Mouse (Mus musculus) spleen, adult 2 months (tissue): ENCODE measurements around the gene Kifc1. TPM values are rescaled to one million over a fixed set of nuclear protein-coding genes. Genes with fewer than 3 reads are reported as not detected.
"Not testable (repeated sequence)": the region's sequence is repeated elsewhere in the genome, so short reads cannot be mapped to it uniquely, and the experiment has no call there.

Experiments
- DNase-seq, 2 experiments: peaks; one replicate each; pipeline versions ENCODE4 v3.0.0 to v3.0.0-alpha.2; 2012 to 2021; ENCODE audit warnings: low spot score in 2 of 2, low read depth in 1 of 2
- H3K27ac ChIP-seq: fragments of 200-500 bp; 2 replicates; pipeline ENCODE4 v1.5.1; 2012; ENCODE audit warnings: low read length, inconsistent platforms; ENCODE audit not compliant: insufficient read depth
- H3K27me3 ChIP-seq: fragments of 200-500 bp; 2 replicates; pipeline ENCODE4 v1.6.1; 2012; ENCODE audit warnings: mild to moderate bottlenecking, moderate library complexity, low read length, inconsistent platforms; ENCODE audit not compliant: control insufficient read depth, insufficient read depth
- H3K36me3 ChIP-seq: fragments of 200-500 bp; 2 replicates; pipeline ENCODE4 v1.6.1; 2012; ENCODE audit warnings: mild to moderate bottlenecking, low read length, inconsistent platforms; ENCODE audit not compliant: control insufficient read depth, insufficient read depth
- H3K4me1 ChIP-seq: fragments of 200-500 bp; 2 replicates; pipeline ENCODE4 v1.6.1; 2011; ENCODE audit warnings: inconsistent platforms; ENCODE audit not compliant: control insufficient read depth, insufficient read depth, insufficient read length
- H3K4me3 ChIP-seq: fragments of 200-500 bp; 2 replicates; pipeline ENCODE4 v1.5.1; 2011; ENCODE audit warnings: mild to moderate bottlenecking, inconsistent platforms; ENCODE audit not compliant: insufficient read depth, insufficient read length; ENCODE audit errors: extremely low read depth
- CTCF ChIP-seq: fragments of 200-500 bp; IDR thresholded peaks from 2 replicates; pipeline ENCODE4 v1.5.1; 2011; ENCODE audit warnings: mild to moderate bottlenecking, inconsistent platforms; ENCODE audit not compliant: insufficient read depth, insufficient read length, insufficient replicate concordance; ENCODE audit errors: extremely low read depth
- POLR2A ChIP-seq: fragments of 200-500 bp; IDR thresholded peaks from 2 replicates; pipeline ENCODE4 v1.6.1; 2011; ENCODE audit warnings: low read depth, low read length, inconsistent platforms
- WGBS: fragments of 180-500 bp; shearing (Covaris S2); methylation state at CpG from one replicate; pipeline ENCODE4 v1.1.7; 2018; 5-methylcytosine and 5-hydroxymethylcytosine counted together
- polyA plus RNA-seq: library from polyadenylated mRNA; depleted of rRNA; stranded (reverse); fragments of >200 nt; gene quantifications from 2 replicates; pipeline ENCODE4 v1.2.3, GENCODE M21; 2012

Gene Kifc1
- polyA plus RNA-seq, 1 experiment = 11.5 TPM

DNA sequence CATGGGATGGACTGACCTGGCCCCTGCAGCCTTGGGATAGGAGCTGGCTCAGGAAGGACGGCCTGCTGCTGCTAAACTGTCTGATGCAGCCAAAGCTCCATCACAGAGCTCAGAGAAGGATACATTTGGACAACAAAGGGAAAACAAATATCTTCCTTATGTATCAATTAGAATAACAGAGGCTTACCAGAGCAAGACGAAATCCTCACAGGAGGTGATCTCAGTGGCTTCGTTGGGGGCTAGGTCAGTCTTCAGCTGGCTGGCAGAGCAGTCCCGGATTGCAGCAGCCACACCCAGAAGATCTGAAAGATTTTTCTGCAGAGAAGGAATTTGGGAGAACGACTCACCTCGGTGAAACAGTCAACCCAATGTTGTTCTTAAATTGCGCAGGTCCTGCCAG is 2.0 kb upstream of the Kifc1 start:
- H3K36me3 ChIP-seq = no peaks in the 10 kb centered on the region
- H3K4me3 ChIP-seq = no peak overlapping the region
- no peaks in the 10 kb centered on the region; the same call in 1 of the 2 replicates for H3K4me1 ChIP-seq
- no peak for DNase-seq
- H3K27ac ChIP-seq = no peak overlapping the region
- TF ChIP-seq CTCF (no peak), POLR2A (no peak)
- no peaks in the 10 kb centered on the region for H3K27me3 ChIP-seq
- WGBS = 72% methylated on average over 7 of the region's 7 CpGs

DNA sequence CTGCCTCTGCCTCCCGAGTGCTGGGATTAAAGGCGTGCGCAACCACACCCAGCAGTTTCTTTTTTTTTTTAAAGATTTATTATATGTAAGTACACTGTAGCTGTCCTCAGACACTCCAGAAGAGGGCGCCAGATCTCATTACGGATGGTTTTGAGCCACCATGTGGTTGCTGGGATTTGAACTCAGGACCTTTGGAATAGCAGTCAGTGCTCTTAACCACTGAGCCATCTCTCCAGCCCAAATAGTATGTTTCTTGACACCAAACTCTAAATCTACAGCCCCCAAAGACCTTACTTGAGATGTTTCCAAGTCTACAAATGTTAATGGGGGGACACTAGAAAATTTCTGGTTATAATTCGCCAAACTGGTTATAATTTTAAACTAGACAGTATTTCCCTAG is 1.4 kb upstream of the Kifc1 start:
- not testable (repeated sequence) for H3K4me1 ChIP-seq, H3K4me3 ChIP-seq, DNase-seq, H3K36me3 ChIP-seq, H3K27me3 ChIP-seq, H3K27ac ChIP-seq
- WGBS = 62% methylated on average over 6 of the region's 6 CpGs

DNA sequence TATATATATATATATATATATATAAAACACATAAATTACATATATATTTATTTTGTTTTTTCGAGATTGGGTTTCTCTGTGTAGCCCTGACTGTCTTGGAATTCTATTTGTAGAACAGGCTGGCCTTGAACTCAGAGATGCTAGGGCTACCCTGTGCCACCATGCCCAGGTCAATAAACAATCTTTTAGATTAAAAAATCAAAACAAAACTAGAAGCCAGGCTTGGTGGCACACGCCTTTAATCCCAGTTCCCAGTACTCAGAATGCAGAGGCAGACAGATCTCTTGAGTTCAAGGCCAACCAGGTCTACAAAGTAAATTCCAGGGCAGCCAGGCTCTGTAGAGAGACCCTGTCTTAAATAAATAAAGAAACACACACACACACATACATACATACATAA is 896 bp upstream of the Kifc1 start:
- no peak for DNase-seq
- no peaks in the 10 kb centered on the region for H3K27me3 ChIP-seq
- H3K27ac ChIP-seq = no peak overlapping the region
- 74% methylated on average over 2 of the region's 2 CpGs for WGBS
- TF ChIP-seq POLR2A = no peak
- no peak for TF ChIP-seq CTCF
- no peak overlapping the region for H3K4me3 ChIP-seq
- H3K4me1 ChIP-seq = no peaks in the 10 kb centered on the region; the same call in 1 of the 2 replicates
- H3K36me3 ChIP-seq = no peaks in the 10 kb centered on the region

DNA sequence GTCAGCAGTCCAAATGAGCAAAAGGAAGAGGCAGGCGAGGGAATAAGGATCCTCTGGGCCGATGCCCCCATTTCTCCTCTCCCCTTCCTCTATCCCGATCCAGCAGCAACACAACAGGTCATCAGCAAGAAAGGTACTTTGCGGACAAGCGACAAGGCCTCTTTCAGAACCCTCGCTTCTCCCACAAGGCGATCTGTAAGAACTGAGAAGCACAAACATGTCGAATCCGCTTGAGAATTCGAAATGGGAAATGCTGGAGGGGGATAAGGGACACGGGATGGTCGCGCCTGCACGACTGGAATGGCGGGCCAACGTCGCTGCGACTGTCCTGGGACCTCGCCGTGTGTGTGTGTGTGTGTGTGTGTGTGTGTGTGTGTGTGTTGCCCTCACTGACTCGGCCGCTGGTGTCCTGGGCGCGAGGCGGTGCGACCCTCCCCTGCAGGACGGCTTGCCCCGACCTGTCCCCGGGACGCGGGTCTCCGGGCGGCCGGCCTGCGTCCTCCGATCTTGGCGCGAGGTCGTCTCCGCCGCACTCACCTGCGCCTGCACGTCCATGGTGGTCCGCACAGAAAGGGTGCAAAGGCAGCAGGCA is 424 bp downstream of the Kifc1 start:
- not testable (repeated sequence) for H3K4me1 ChIP-seq, DNase-seq, H3K27ac ChIP-seq, H3K36me3 ChIP-seq, H3K27me3 ChIP-seq
- WGBS = 1% methylated on average over 41 of the region's 44 CpGs
- H3K4me3 ChIP-seq = peak overlapping the region; percentile 74

DNA sequence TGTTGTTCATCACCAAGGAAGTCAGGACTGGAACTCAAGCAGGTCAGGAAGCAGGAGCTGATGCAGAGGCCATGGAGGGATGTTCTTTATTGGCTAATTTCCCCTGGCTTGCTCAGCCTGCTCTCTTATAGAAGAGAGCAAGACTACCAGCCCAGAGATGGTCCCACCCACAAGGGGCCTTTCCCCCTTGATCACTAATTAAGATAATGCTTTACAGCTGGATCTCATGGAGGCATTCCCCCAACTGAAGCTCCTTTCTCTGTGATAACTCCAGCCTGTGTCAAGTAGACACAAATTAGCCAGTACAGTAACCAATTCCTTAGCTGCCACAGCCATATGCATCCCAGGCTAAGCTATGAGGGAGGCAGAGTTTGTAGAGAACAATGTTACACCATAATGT is 2.2 kb downstream of the Kifc1 start:
- not testable (repeated sequence) for H3K4me1 ChIP-seq, H3K27ac ChIP-seq, H3K27me3 ChIP-seq, H3K4me3 ChIP-seq, H3K36me3 ChIP-seq, DNase-seq

DNA sequence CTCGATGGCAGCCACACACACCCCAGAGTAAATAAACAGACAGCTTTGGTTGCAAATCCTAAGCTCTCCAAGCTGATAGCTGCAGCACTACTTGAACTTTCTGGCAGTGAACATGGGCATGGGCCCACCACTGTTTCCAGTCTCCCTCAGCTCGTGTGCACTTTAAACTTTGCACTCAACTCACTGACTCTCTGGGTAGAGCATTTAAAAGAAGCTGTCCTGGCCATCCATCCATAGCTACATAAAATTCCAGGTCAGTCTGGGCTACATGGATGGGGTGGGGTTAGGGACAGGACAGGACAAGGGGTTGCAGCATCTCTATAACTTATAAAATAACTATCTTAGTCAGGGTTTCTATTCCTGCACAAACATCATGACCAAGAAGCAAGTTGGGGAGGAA is 2.7 kb downstream of the Kifc1 start:
- H3K27ac ChIP-seq, H3K36me3 ChIP-seq, H3K4me3 ChIP-seq, H3K27me3 ChIP-seq, H3K4me1 ChIP-seq, DNase-seq: not testable (repeated sequence)
- 81% methylated on average over 2 of the region's 2 CpGs for WGBS

DNA sequence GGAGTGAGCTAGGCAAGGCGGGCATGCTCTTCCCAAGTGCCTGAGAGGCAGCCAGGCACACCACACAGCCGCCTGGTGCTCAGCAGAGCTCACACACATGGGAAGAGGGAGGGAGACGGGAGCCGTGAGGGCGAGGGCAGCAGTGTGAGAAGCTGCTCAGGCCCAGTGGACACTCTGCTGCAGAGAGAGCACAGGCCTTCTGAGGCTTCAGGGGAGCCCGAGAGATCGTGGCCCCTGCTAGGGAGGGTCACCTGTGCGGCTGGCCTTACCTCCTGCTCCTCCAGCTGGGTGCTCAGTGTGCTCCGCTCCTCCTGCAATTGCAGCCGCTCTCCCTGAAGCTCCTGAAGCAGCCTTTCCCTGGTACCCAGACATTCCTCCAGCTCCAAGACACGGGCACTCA is 6.1 kb downstream of the Kifc1 start:
- H3K4me3 ChIP-seq, H3K27me3 ChIP-seq, DNase-seq, H3K27ac ChIP-seq, H3K4me1 ChIP-seq, H3K36me3 ChIP-seq: not testable (repeated sequence)
- 98% methylated on average over 9 of the region's 11 CpGs for WGBS

DNA sequence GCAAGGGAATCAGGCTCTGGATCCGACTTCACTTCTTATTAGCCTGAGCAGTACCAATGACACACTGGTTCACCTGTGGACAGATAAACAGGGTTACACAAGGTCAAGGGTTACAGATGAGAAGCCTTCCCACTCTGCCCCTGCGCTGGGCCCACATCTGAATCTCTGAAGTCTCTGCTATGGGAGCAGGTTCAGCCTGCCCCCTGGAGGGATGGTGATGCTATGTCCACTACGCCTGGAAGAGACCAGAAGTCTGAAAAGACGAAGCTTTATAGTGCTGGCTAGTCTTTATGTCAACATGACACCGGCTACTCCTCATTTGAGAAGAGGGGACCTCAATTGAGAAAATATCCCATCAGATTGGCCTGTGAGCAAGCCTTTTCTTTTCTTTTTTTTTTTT is 14.7 kb downstream of the Kifc1 start:
- H3K27me3 ChIP-seq, H3K36me3 ChIP-seq, H3K4me1 ChIP-seq, H3K4me3 ChIP-seq, H3K27ac ChIP-seq: not testable (repeated sequence)
- DNase-seq = peak in 1 of 2 experiments; percentile 9
- WGBS = 89% methylated on average over 5 of the region's 5 CpGs
